Mouse (Mus musculus) limb, embryonic 14.5 days (tissue): ENCODE data around the gene Dnajb13. TPM values are rescaled to one million over a fixed set of nuclear protein-coding genes. Genes with fewer than 3 reads are reported as not detected.

Experiments
- ATAC-seq: fragments of 200-750 bp; cut with Nextera tagmentation; 2 replicates; pipeline ENCODE4 v1.8.0; 2017; ENCODE audit warnings: low read depth, moderate number of reproducible peaks, moderate TSS enrichment; ENCODE audit not compliant: low FRiP score
- DNase-seq: peaks from one replicate; pipeline ENCODE4 v3.0.0-alpha.2; 2015; ENCODE audit warnings: low spot score
- H3K27ac ChIP-seq: fragments of 300-500 bp; sonication (generic); replicated peaks from 2 replicates; pipeline ENCODE4 v1.5.1; 2014; ENCODE audit warnings: low read depth, mild to moderate bottlenecking, low read length, moderate library complexity, mixed read lengths
- H3K27me3 ChIP-seq: fragments of 300-500 bp; sonication (generic); 2 replicates; pipeline ENCODE4 v1.6.1; 2014; ENCODE audit warnings: low read length, mixed read lengths; ENCODE audit not compliant: control insufficient read depth, insufficient read depth
- H3K36me3 ChIP-seq: fragments of 300-500 bp; sonication (generic); 2 replicates; pipeline ENCODE4 v1.6.1; 2014; ENCODE audit warnings: mild to moderate bottlenecking, low read length, moderate library complexity, mixed read lengths; ENCODE audit not compliant: control insufficient read depth, insufficient read depth
- H3K4me1 ChIP-seq: fragments of 300-500 bp; sonication (generic); 2 replicates; pipeline ENCODE4 v1.6.1; 2014; ENCODE audit warnings: antibody characterized with exemption, low read length, mixed read lengths; ENCODE audit not compliant: control insufficient read depth, insufficient read depth
- H3K4me2 ChIP-seq: fragments of 300-500 bp; sonication (generic); replicated peaks from 2 replicates; pipeline ENCODE4 v1.6.1; 2014; ENCODE audit warnings: low read depth, mild to moderate bottlenecking, low read length, moderate library complexity; ENCODE audit not compliant: severe bottlenecking
- H3K4me3 ChIP-seq: fragments of 300-500 bp; sonication (generic); replicated peaks from 2 replicates; pipeline ENCODE4 v1.5.1; 2014; ENCODE audit warnings: low read length
- H3K9ac ChIP-seq: fragments of 300-500 bp; sonication (generic); 2 replicates; pipeline ENCODE4 v1.6.1; 2014; ENCODE audit warnings: mild to moderate bottlenecking, low read depth, low read length, moderate library complexity; ENCODE audit not compliant: severe bottlenecking
- H3K9me3 ChIP-seq: fragments of 300-500 bp; sonication (generic); 2 replicates; pipeline ENCODE4 v1.6.1; 2016; ENCODE audit warnings: low read length; ENCODE audit not compliant: control insufficient read depth
- POLR2A ChIP-seq: fragments of 200-500 bp; IDR thresholded peaks from 2 replicates; pipeline ENCODE4 v1.8.0; 2012; ENCODE audit warnings: inconsistent platforms, mild to moderate bottlenecking, moderate library complexity, borderline replicate concordance; ENCODE audit not compliant: insufficient read depth, insufficient read length; ENCODE audit errors: extremely low read depth
- WGBS: fragments of 180-500 bp; shearing (Covaris S2); extraction: QIAGEN DNeasy Blood & Tissue Kit; methylation state at CpG from one replicate; pipeline ENCODE4 v1.1.7; 2014; 5-methylcytosine and 5-hydroxymethylcytosine counted together
- polyA plus RNA-seq, 2 experiments: library from polyadenylated mRNA; depleted of rRNA in 1 of 2; stranded (reverse) in 1 of 2; unstranded in 1 of 2; fragments of >200 nt; fragmentation: Nextera tagmentation in 1 of 2; extraction: Ambion mirVana in 1 of 2; gene quantifications; 2 replicates each; pipeline versions ENCODE4 v1.2.1 to v1.2.3; 2012 to 2014

Dnajb13 gene
- polyA plus RNA-seq, 2 experiments = 0.14 TPM

GRCm38 (mm10) chr7:100471407-100471797 lies 43.4 kb downstream of the Dnajb13 start:
- 100% methylated on average over 1 of the region's 1 CpGs for WGBS
- H3K4me2 ChIP-seq = no peak overlapping the region
- H3K27ac ChIP-seq = no peak overlapping the region
- DNase-seq (no peak), ATAC-seq (no peak)
- no peaks in the 10 kb centered on the region for H3K27me3 ChIP-seq
- no peaks in the 10 kb centered on the region for H3K4me1 ChIP-seq
- H3K4me3 ChIP-seq = no peak overlapping the region
- no peaks in the 10 kb centered on the region for H3K9me3 ChIP-seq
- TF ChIP-seq POLR2A = no peak
- no peak overlapping the region for H3K9ac ChIP-seq
- H3K36me3 ChIP-seq = peaks cover 17% of the 10 kb centered on the region

- Histone ChIP-seq H3K27me3 (no peaks in the 10 kb centered on the region), H3K27ac (no peak overlapping the region), H3K36me3 (peaks cover 17% of the 10 kb centered on the region), H3K4me2 (no peak overlapping the region), H3K4me1 (no peaks in the 10 kb centered on the region), H3K9ac (no peak overlapping the region), H3K4me3 (no peak overlapping the region), H3K9me3 (no peaks in the 10 kb centered on the region)
- no peak for TF ChIP-seq POLR2A
- DNase-seq (no peak), ATAC-seq (no peak)
- WGBS = 93% methylated on average over 11 of the region's 11 CpGs
Observed at GRCm38 (mm10) chr7:100470796-100471406, 43.9 kb downstream of the Dnajb13 start.

- Histone ChIP-seq H3K4me3 (no peak overlapping the region), H3K4me2 (no peak overlapping the region), H3K9me3 (no peaks in the 10 kb centered on the region), H3K4me1 (no peaks in the 10 kb centered on the region), H3K27me3 (no peaks in the 10 kb centered on the region), H3K27ac (no peak overlapping the region), H3K36me3 (peaks cover 17% of the 10 kb centered on the region), H3K9ac (no peak overlapping the region)
- ATAC-seq = no peak
- no peak for DNase-seq
- no peak for TF ChIP-seq POLR2A
- WGBS = 88% methylated on average over 1 of the region's 1 CpGs
Observed at GRCm38 (mm10) chr7:100469502-100469901, 45.3 kb downstream of the Dnajb13 start.

- H3K9me3 ChIP-seq = no peaks in the 10 kb centered on the region
- H3K27ac ChIP-seq = no peak overlapping the region
- DNase-seq (no peak), ATAC-seq (no peak)
- no peak for TF ChIP-seq POLR2A
- H3K4me3 ChIP-seq = no peak overlapping the region
- peaks cover 18% of the 10 kb centered on the region for H3K36me3 ChIP-seq
- 86% methylated on average over 6 of the region's 6 CpGs for WGBS
- H3K9ac ChIP-seq = no peak overlapping the region
- H3K27me3 ChIP-seq = no peaks in the 10 kb centered on the region
- no peak overlapping the region for H3K4me2 ChIP-seq
- no peaks in the 10 kb centered on the region for H3K4me1 ChIP-seq
Observed at GRCm38 (mm10) chr7:100468761-100469160, 46.0 kb downstream of the Dnajb13 start.

GRCm38 (mm10) chr7:100466781-100467510 lies 47.8 kb downstream of the Dnajb13 start:
- TF ChIP-seq POLR2A = no peak
- Histone ChIP-seq H3K9ac (no peak overlapping the region), H3K4me1 (no peaks in the 10 kb centered on the region), H3K27me3 (no peaks in the 10 kb centered on the region), H3K4me3 (no peak overlapping the region), H3K36me3 (peaks cover 32% of the 10 kb centered on the region), H3K9me3 (no peaks in the 10 kb centered on the region), H3K4me2 (no peak overlapping the region), H3K27ac (no peak overlapping the region)
- no peak for DNase-seq
- 91% methylated on average over 11 of the region's 11 CpGs for WGBS
- ATAC-seq = no peak
